Mouse (Mus musculus) T-helper 17 cell (primary cell): Measurements from ENCODE around the gene Defb25.

Experiments used
- in situ Hi-C, 2 experiments: fragments of 300-600 bp; cut with MboI, MseI; formaldehyde crosslinking; loops; 1 replicate in 1 of 2; 2 replicates in 1 of 2; pipeline ENCODE4 v1.15.1; 2025; ENCODE audit warnings: high pct_unique_total_duplicates in 2 of 2

The Defb25 gene

DNA sequence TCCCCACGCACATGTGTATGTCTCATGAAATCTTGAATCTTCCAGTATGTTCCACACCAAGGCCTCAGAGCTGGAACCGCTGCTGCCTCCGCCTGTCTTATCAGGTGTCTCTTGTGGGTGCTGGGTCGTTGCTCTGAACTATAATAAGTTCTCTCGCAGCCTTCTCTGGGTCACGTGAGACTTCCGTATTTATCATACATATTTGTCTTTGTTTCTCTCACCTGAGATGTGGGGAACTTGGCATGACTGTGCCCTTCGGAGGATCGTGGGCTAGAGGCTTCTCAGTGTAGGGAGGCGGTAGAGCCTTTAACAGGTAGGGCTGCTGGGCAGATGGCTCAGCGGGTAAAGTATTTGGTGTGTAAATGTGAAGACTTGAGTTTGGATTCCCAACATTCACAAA is 42.2 kb downstream of the Defb25 start:
- in situ Hi-C loops, result no loop called here

DNA sequence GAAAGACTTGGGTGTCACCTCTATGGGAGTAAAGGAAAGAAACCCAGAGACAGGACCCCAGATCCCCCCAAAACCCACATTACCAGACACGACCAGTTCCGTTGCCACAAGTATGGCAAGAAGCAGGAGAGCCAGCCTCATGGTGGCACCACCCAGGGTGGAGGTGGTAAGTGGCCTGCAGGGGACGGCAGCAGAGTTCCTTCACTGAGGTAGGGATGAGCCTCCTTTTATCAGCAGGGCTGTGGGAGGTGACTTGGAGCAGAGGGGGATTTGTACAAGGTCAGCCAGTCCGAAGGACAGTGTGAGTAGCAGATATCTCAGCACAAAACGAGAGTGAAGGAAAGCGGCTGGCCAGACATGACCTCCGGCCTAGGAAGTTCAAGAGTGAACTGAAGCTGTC is 42.7 kb downstream of the Defb25 start, which contains the start of gene Defb19:
Gene Defb19, minus strand, starts transcription at position 206 of the 400 bp plus-strand sequence.
- in situ Hi-C loops, result no loop called here

DNA sequence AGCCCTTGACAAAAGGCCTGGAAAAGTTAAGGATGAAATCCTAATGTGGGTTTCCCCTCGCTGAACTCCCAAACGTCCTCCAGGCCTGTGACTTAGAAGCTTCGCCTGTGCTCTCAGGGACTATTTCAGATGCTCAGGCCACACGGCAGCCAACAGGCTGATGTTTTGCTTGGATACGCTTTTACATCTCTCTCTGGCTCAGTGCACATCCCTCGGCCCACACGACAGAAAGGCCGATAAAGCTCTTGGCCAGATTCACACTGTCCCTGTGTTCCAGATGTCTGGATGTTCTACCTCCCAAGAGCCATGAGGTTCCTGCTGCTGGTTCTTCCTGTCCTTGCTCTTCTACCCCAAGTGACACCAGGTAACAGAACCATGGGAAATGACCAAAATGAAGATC is 49.4 kb downstream of the Defb25 start:
- in situ Hi-C loops, result no loop called here
